Mouse (Mus musculus) ES-E14 (cell line): ENCODE results near the gene Grhl3.

Experiments used
- CHD2 ChIP-seq: IDR thresholded peaks from 2 replicates; pipeline ENCODE4 v1.6.1; 2014; ENCODE audit warnings: mild to moderate bottlenecking, low read depth, low read length, inconsistent platforms
- HCFC1 ChIP-seq: IDR thresholded peaks from 2 replicates; pipeline ENCODE4 v1.6.1; 2012; ENCODE audit warnings: low read length, inconsistent platforms, borderline replicate concordance; ENCODE audit not compliant: insufficient read depth
- MAFK ChIP-seq: IDR thresholded peaks from 2 replicates; pipeline ENCODE4 v1.6.1; 2014; ENCODE audit warnings: mild to moderate bottlenecking, low read depth, low read length, inconsistent platforms; ENCODE audit not compliant: insufficient read depth
- ZC3H11A ChIP-seq: IDR thresholded peaks from 2 replicates; pipeline ENCODE4 v1.6.1; 2012; ENCODE audit warnings: low read depth, mild to moderate bottlenecking, inconsistent platforms, low read length, borderline replicate concordance

DNA sequence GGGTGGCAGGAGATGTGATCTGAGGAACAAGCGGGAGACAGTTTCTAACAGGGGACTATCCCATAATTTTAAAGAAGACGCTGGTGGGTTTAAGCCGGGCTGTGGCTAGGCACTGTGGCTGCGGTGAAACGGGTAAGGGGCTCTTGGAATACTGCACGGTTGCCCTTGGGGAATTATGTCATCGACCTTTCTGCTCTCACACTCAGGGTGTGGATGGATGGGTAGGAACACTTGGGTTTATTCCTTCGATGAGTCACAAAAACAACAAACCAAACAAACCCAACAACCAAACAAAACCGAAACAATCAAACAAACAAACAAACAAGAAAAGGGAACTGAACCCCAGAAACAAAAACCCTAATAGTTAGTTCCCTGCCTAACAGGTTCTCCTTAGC, 78.0 kb downstream of the Grhl3 start:
- TF ChIP-seq ZC3H11A (no peak), CHD2 (no peak), HCFC1 (no peak), MAFK (no peak)
